Mouse (Mus musculus) kidney, embryonic 15.5 days (tissue): ENCODE data around the gene Duox1. TPM values are rescaled to one million over a fixed set of nuclear protein-coding genes. Genes with fewer than 3 reads are reported as not detected.
"Not testable (repeated sequence)": the region's sequence is repeated elsewhere in the genome, so short reads cannot be mapped to it uniquely, and the experiment has no call there.

ENCODE experiments used
- ATAC-seq: fragments of 200-750 bp; cut with Nextera tagmentation; replicated peaks from 2 replicates; pipeline ENCODE4 v1.8.0; 2017; ENCODE audit warnings: moderate TSS enrichment; ENCODE audit not compliant: low FRiP score
- H3K27ac ChIP-seq: fragments of 300-500 bp; sonication (generic); 2 replicates; pipeline ENCODE4 v1.5.1; 2015; ENCODE audit warnings: mild to moderate bottlenecking, inconsistent platforms
- H3K27me3 ChIP-seq: fragments of 300-500 bp; sonication (generic); 2 replicates; pipeline ENCODE4 v1.6.1; 2015; ENCODE audit warnings: inconsistent platforms
- H3K36me3 ChIP-seq: fragments of 300-500 bp; sonication (generic); 2 replicates; pipeline ENCODE4 v1.6.1; 2015; ENCODE audit warnings: inconsistent platforms
- H3K4me1 ChIP-seq: fragments of 300-500 bp; sonication (generic); 2 replicates; pipeline ENCODE4 v1.6.1; 2015; ENCODE audit warnings: inconsistent platforms
- H3K4me2 ChIP-seq: fragments of 300-500 bp; sonication (generic); 2 replicates; pipeline ENCODE4 v1.6.1; 2015; ENCODE audit warnings: moderate library complexity, mild to moderate bottlenecking, inconsistent platforms
- H3K4me3 ChIP-seq: fragments of 300-500 bp; sonication (generic); replicated peaks from 2 replicates; pipeline ENCODE4 v1.5.1; 2015; ENCODE audit warnings: mild to moderate bottlenecking, inconsistent platforms
- H3K9ac ChIP-seq: fragments of 300-500 bp; sonication (generic); 2 replicates; pipeline ENCODE4 v1.6.1; 2015; ENCODE audit warnings: mild to moderate bottlenecking, inconsistent platforms
- H3K9me3 ChIP-seq: fragments of 300-500 bp; sonication (generic); replicated peaks from 2 replicates; pipeline ENCODE4 v1.6.1; 2016; ENCODE audit warnings: inconsistent platforms
- WGBS: fragments of 180-500 bp; shearing (Covaris S2); methylation state at CpG from one replicate; pipeline ENCODE4 v1.1.7; 2015; ENCODE audit warnings: mixed read lengths; 5-methylcytosine and 5-hydroxymethylcytosine counted together
- polyA plus RNA-seq: library from polyadenylated mRNA; unstranded; fragments of >200 nt; fragmentation: Nextera tagmentation; extraction: Ambion mirVana; gene quantifications from 2 replicates; pipeline ENCODE4 v1.2.1, GENCODE M21; 2015

Duox1 gene
- polyA plus RNA-seq, 1 experiment from 2014 or later: 0.04 TPM

- H3K36me3 ChIP-seq: no peaks in the 10 kb centered on the region
- 70% methylated on average over 16 of the region's 16 CpGs for WGBS
- H3K27ac ChIP-seq: no peak overlapping the region
- H3K4me2 ChIP-seq: peak overlapping the region; percentile 58; the same call in 1 of the 2 replicates
- peaks cover 12% of the 10 kb centered on the region for H3K4me1 ChIP-seq
- no peak overlapping the region for H3K9ac ChIP-seq
- H3K4me3 ChIP-seq: no peak overlapping the region
- H3K9me3 ChIP-seq: no peaks in the 10 kb centered on the region
- ATAC-seq: no peak
- peaks cover 3% of the 10 kb centered on the region; the same call in 1 of the 2 replicates for H3K27me3 ChIP-seq
These were observed 66.0 kb downstream of the Duox1 start for GRCm38 (mm10) chr2:122381329-122382103.

GRCm38 (mm10) chr2:122382121-122382520 is 66.6 kb downstream of the Duox1 start:
- H3K4me3 ChIP-seq: no peak overlapping the region
- H3K4me1 ChIP-seq: peaks cover 12% of the 10 kb centered on the region
- H3K27me3 ChIP-seq: peaks cover 3% of the 10 kb centered on the region; the same call in 1 of the 2 replicates
- no peak overlapping the region for H3K4me2 ChIP-seq
- no peak overlapping the region for H3K27ac ChIP-seq
- ATAC-seq: no peak
- H3K9ac ChIP-seq: no peak overlapping the region
- 61% methylated on average over 6 of the region's 6 CpGs for WGBS
- H3K36me3 ChIP-seq: no peaks in the 10 kb centered on the region
- no peaks in the 10 kb centered on the region for H3K9me3 ChIP-seq

- Histone ChIP-seq H3K4me1 (peaks cover 5% of the 10 kb centered on the region; the same call in 1 of the 2 replicates), H3K9ac (no peak overlapping the region), H3K9me3 (no peaks in the 10 kb centered on the region), H3K4me3 (no peak overlapping the region), H3K36me3 (no peaks in the 10 kb centered on the region), H3K27me3 (no peaks in the 10 kb centered on the region), H3K4me2 (no peak overlapping the region), H3K27ac (no peak overlapping the region)
- 44% methylated on average over 3 of the region's 3 CpGs for WGBS
- ATAC-seq: no peak
These were observed 69.6 kb downstream of the Duox1 start for GRCm38 (mm10) chr2:122385095-122385494.

- ATAC-seq, H3K4me2 ChIP-seq, H3K9ac ChIP-seq, H3K4me3 ChIP-seq, H3K4me1 ChIP-seq, H3K27ac ChIP-seq, H3K9me3 ChIP-seq, H3K27me3 ChIP-seq, H3K36me3 ChIP-seq: not testable (repeated sequence)
- 93% methylated on average over 3 of the region's 3 CpGs for WGBS
These were observed 71.7 kb downstream of the Duox1 start for GRCm38 (mm10) chr2:122387135-122387534.

- no peaks in the 10 kb centered on the region for H3K9me3 ChIP-seq
- no peaks in the 10 kb centered on the region for H3K4me1 ChIP-seq
- no peak overlapping the region for H3K4me3 ChIP-seq
- no peak overlapping the region for H3K27ac ChIP-seq
- H3K36me3 ChIP-seq: no peaks in the 10 kb centered on the region
- H3K27me3 ChIP-seq: no peaks in the 10 kb centered on the region
- WGBS: 95% methylated on average over 1 of the region's 1 CpGs
- no peak overlapping the region for H3K9ac ChIP-seq
- ATAC-seq: no peak
- no peak overlapping the region for H3K4me2 ChIP-seq
These were observed 80.7 kb downstream of the Duox1 start for GRCm38 (mm10) chr2:122396150-122396549.

Other genes with a start within 250 kb of the Duox1 start
- 9.1 and 9.8 TPM in 2 replicates for gene Spg11, start 197.3 kb upstream of the Duox1 start, polyA plus RNA-seq
- gene B2m, start 168.0 kb upstream of the Duox1 start, polyA plus RNA-seq: 234 and 241 TPM in 2 replicates
- 0.09 TPM in 1 of 2 replicates, not detected in the other for gene Trim69, start 155.0 kb upstream of the Duox1 start, polyA plus RNA-seq
- gene Patl2, start 129.5 kb upstream of the Duox1 start, polyA plus RNA-seq: 0.06 TPM in 1 of 2 replicates, not detected in the other
- gene Terb2, start 129.4 kb upstream of the Duox1 start, polyA plus RNA-seq: not detected in 2 replicates
- gene Sord, start 80.9 kb upstream of the Duox1 start, polyA plus RNA-seq: 41.0 and 41.6 TPM in 2 replicates
- gene Duox2, start 17.2 kb upstream of the Duox1 start, polyA plus RNA-seq: 0.10 and 0.19 TPM in 2 replicates
- gene Duoxa2, start 16.8 kb upstream of the Duox1 start, polyA plus RNA-seq: 0.17 TPM in 1 of 2 replicates, not detected in the other
- 0.10 TPM in 1 of 2 replicates, not detected in the other for gene Duoxa1, start 1.9 kb upstream of the Duox1 start, polyA plus RNA-seq
- 2.4 and 2.6 TPM in 2 replicates for gene Shf, start 53.5 kb downstream of the Duox1 start, polyA plus RNA-seq
- 0.54 and 0.82 TPM in 2 replicates for gene Slc28a2, start 110.8 kb downstream of the Duox1 start, polyA plus RNA-seq
- 0.12 TPM in 2 replicates for gene Gm14085, start 169.3 kb downstream of the Duox1 start, polyA plus RNA-seq